Mouse (Mus musculus): ENCODE measurements around the gene Mkrn1.
"Not testable (repeated sequence)": the region's sequence is repeated elsewhere in the genome, so short reads cannot be mapped to it uniquely, and the experiment has no call there.

The Mkrn1 gene

GRCm38 (mm10) chr6:39419851-39420721, at the start of gene Mkrn1:
TSS of gene Mkrn1 (minus strand) at chr6:39420462.
- DNase-seq (ENCODE audit: low spot score in 2 of 2), result peak; percentile 63 to 71

GRCm38 (mm10) chr6:39469427-39469826, 49.2 kb upstream of the Mkrn1 start:
- DNase-seq (ENCODE audit: low spot score in 2 of 2), result no peak

GRCm38 (mm10) chr6:39462621-39463538, 42.6 kb upstream of the Mkrn1 start:
- peak; percentile 74 to 78 for DNase-seq (ENCODE audit: low spot score in 2 of 2)

GRCm38 (mm10) chr6:39460040-39460439, 39.8 kb upstream of the Mkrn1 start:
- no peak for DNase-seq (ENCODE audit: low spot score in 2 of 2)

GRCm38 (mm10) chr6:39455339-39456160, 35.3 kb upstream of the Mkrn1 start:
- DNase-seq (ENCODE audit: low spot score in 2 of 2), result no peak

- no peak for DNase-seq (ENCODE audit: low spot score in 2 of 2)
Observed at GRCm38 (mm10) chr6:39454616-39455015, 34.4 kb upstream of the Mkrn1 start.

- no peak for DNase-seq (ENCODE audit: low spot score in 2 of 2)
Observed at GRCm38 (mm10) chr6:39453564-39453963, 33.3 kb upstream of the Mkrn1 start.

- no peak for DNase-seq (ENCODE audit: low spot score in 2 of 2)
Observed at GRCm38 (mm10) chr6:39451033-39451432, 30.8 kb upstream of the Mkrn1 start.

GRCm38 (mm10) chr6:39450580-39450979, 30.3 kb upstream of the Mkrn1 start:
- no peak for DNase-seq (ENCODE audit: low spot score in 2 of 2)

- DNase-seq (ENCODE audit: low spot score in 2 of 2), result peak in 1 of 2 experiments; percentile 25
Observed at GRCm38 (mm10) chr6:39447429-39448185, 27.3 kb upstream of the Mkrn1 start.

GRCm38 (mm10) chr6:39445801-39446572, 25.7 kb upstream of the Mkrn1 start:
- DNase-seq (ENCODE audit: low spot score in 2 of 2), result no peak

- DNase-seq (ENCODE audit: low spot score in 2 of 2), result no peak
Observed at GRCm38 (mm10) chr6:39442786-39443287, 22.6 kb upstream of the Mkrn1 start.

GRCm38 (mm10) chr6:39440207-39440606, 19.9 kb upstream of the Mkrn1 start:
- no peak for DNase-seq (ENCODE audit: low spot score in 2 of 2)

GRCm38 (mm10) chr6:39437519-39437918, 17.3 kb upstream of the Mkrn1 start:
- not testable (repeated sequence) for DNase-seq (ENCODE audit: low spot score in 2 of 2)

GRCm38 (mm10) chr6:39435875-39436274, 15.6 kb upstream of the Mkrn1 start:
- DNase-seq (ENCODE audit: low spot score in 2 of 2), result no peak

GRCm38 (mm10) chr6:39434886-39435492, 14.7 kb upstream of the Mkrn1 start:
- DNase-seq (ENCODE audit: low spot score in 2 of 2), result no peak

- DNase-seq (ENCODE audit: low spot score in 2 of 2), result no peak
Observed at GRCm38 (mm10) chr6:39434111-39434885, 14.0 kb upstream of the Mkrn1 start.

GRCm38 (mm10) chr6:39433701-39434100, 13.4 kb upstream of the Mkrn1 start:
- no peak for DNase-seq (ENCODE audit: low spot score in 2 of 2)

- no peak for DNase-seq (ENCODE audit: low spot score in 2 of 2)
Observed at GRCm38 (mm10) chr6:39433174-39433573, 12.9 kb upstream of the Mkrn1 start.
